ENCODE assay signal across 8 mouse cellular contexts in genomic region chr16:5203200-5203599, GRCm38 (mm10). TPM values are rescaled to one million over a fixed set of nuclear protein-coding genes. Genes with fewer than 3 reads are reported as not detected.
DNase-seq lines count a peak whose midpoint lies in the region; ATAC-seq and TF ChIP-seq lines count a peak whose summit lies in the region.

No protein-coding gene starts in this region.

- peak; percentile 57 for ATAC-seq in forebrain, embryonic 12.5 days (ENCODE audit: low FRiP score)
- peak; percentile 15; the same call in 1 of the 2 replicates for ATAC-seq in stomach, embryonic 14.5 days (ENCODE audit: insufficient number of reproducible peaks, insufficient read depth, low FRiP score, low read depth)

- in situ Hi-C loops in ES-E14 (cut with MboI; ENCODE audit: low sequenced_read_pairs in 2 of 2, unreplicated experiment in 2 of 2), result no loop called here

- no peaks in the 10 kb centered on the region for H3K9me3 ChIP-seq in ES-E14 (ENCODE audit: control insufficient read depth, insufficient read depth, low read depth, low read length)
- H3K9me3 ChIP-seq in forebrain, embryonic 12.5 days, result no peaks in the 10 kb centered on the region
- H3K9me3 ChIP-seq in stomach, embryonic 14.5 days (ENCODE audit: control insufficient read depth, low read depth, low read length), result no peaks in the 10 kb centered on the region

- H3K4me2 ChIP-seq in forebrain, embryonic 12.5 days, result peak overlapping the region; percentile 99
- peak overlapping the region; percentile 97 for H3K4me2 ChIP-seq in stomach, embryonic 14.5 days (replicated peaks; ENCODE audit: low read depth, low read length)

- H3K36me3 ChIP-seq in ES-E14 (ENCODE audit: control insufficient read depth, insufficient read depth, low read length, poor library complexity, severe bottlenecking), result peaks cover 15% of the 10 kb centered on the region
- peaks cover 5% of the 10 kb centered on the region; the same call in 1 of the 2 replicates for H3K36me3 ChIP-seq in forebrain, embryonic 12.5 days (replicated peaks)
- H3K36me3 ChIP-seq in stomach, embryonic 14.5 days (ENCODE audit: control insufficient read depth, insufficient read depth, low read length), result no peaks in the 10 kb centered on the region

- peak overlapping the region; percentile 83 for H3K27ac ChIP-seq in gastrocnemius, adult 2 months
- no peak overlapping the region for H3K27ac ChIP-seq in ES-E14 (ENCODE audit: insufficient read depth, low read depth, low read length, poor library complexity, severe bottlenecking)
- no peak overlapping the region for H3K27ac ChIP-seq in forebrain, embryonic 12.5 days
- H3K27ac ChIP-seq in stomach, embryonic 14.5 days (ENCODE audit: low read length), result no peak overlapping the region

- no peak for DNase-seq in gastrocnemius, adult 2 months
- DNase-seq in gastrocnemius, postnatal 25 days, result no peak
- no peak for DNase-seq in ES-E14 (ENCODE audit: low read depth, low spot score)
- peak; percentile 6 to 24 for DNase-seq in kidney, adult 8-10 months
- DNase-seq in lung, postnatal 4 days, result peak; percentile 35 to 36
- no peak for DNase-seq in urinary bladder, postnatal 4 days (ENCODE audit: low spot score in 2 of 2)

- intact Hi-C loops in gastrocnemius, adult 2 months (cut with DNase I), result loop anchor here (2.0 kb wide), 1 partner anchor 40 kb away; no protein-coding TSS in a partner anchor

- H3K9ac ChIP-seq in ES-E14 (ENCODE audit: insufficient read depth, low read depth, low read length, poor library complexity, severe bottlenecking), result peak overlapping the region; percentile 85
- H3K9ac ChIP-seq in forebrain, embryonic 12.5 days, result peak overlapping the region; percentile 59
- peak overlapping the region; percentile 51 for H3K9ac ChIP-seq in stomach, embryonic 14.5 days (replicated peaks; ENCODE audit: low read depth, low read length)

- peaks cover 0 to 3% of the 10 kb centered on the region in 2 experiments; a peak in 1 of 4 replicates for H3K4me1 ChIP-seq in ES-E14 (ENCODE audit: control insufficient read depth in 2 of 2, insufficient read depth in 2 of 2, low read length in 2 of 2, poor library complexity in 1 of 2)
- peaks cover 12% of the 10 kb centered on the region for H3K4me1 ChIP-seq in forebrain, embryonic 12.5 days
- H3K4me1 ChIP-seq in stomach, embryonic 14.5 days (ENCODE audit: control insufficient read depth, insufficient read depth, low read length), result peaks cover 12% of the 10 kb centered on the region; the same call in 1 of the 2 replicates

- TF ChIP-seq CTCF in gastrocnemius, adult 2 months (IDR thresholded peaks at IDR 0.05), result no peak

- H3K27me3 ChIP-seq in forebrain, embryonic 12.5 days, result peaks cover 18% of the 10 kb centered on the region
- H3K27me3 ChIP-seq in stomach, embryonic 14.5 days (ENCODE audit: control insufficient read depth, insufficient read depth, low read length), result no peaks in the 10 kb centered on the region

- peak overlapping the region; percentile 94 for H3K4me3 ChIP-seq in gastrocnemius, adult 2 months
- H3K4me3 ChIP-seq in ES-E14 (ENCODE audit: insufficient read depth in 1 of 2, low read depth in 1 of 2, low read length in 2 of 2, poor library complexity in 1 of 2, severe bottlenecking in 1 of 2), result peak overlapping the region; percentile 77 to 87
- peak overlapping the region; percentile 85 for H3K4me3 ChIP-seq in forebrain, embryonic 12.5 days (replicated peaks)
- peak overlapping the region; percentile 90 for H3K4me3 ChIP-seq in stomach, embryonic 14.5 days (ENCODE audit: low read depth, low read length)

- WGBS in forebrain, embryonic 12.5 days, result 2% methylated on average over 36 of the region's 36 CpGs
- 1% methylated on average over 36 of the region's 36 CpGs for WGBS in stomach, embryonic 14.5 days

TF ChIP-seq in ES-E14, 5 proteins besides CTCF, POLR2A, EP300 and RAD21:
- TF ChIP-seq HCFC1 (IDR thresholded peaks at IDR 0.05; ENCODE audit: borderline replicate concordance, insufficient read depth, low read length), result no peak

RNA-seq across cellular contexts. Expression of gene Nagpa, which starts 0.6 kb away (rescaled TPM):
- 1 to 10 TPM; 5.6 to 6.7 TPM for total RNA-seq in gastrocnemius, adult 2 months (2021)
- 1 to 10 TPM; 7.0 to 7.4 TPM for total RNA-seq in gastrocnemius, postnatal 25 days (2021)
- total RNA-seq in ES-E14 (2012; rRNA removed), result 40.3 and 58.1 TPM in 2 replicates
- 9.3 and 12.8 TPM in 2 replicates for polyA plus RNA-seq in forebrain, embryonic 12.5 days (2016; fragmentation: Nextera tagmentation; extraction: Ambion mirVana)
- polyA plus RNA-seq in stomach, embryonic 14.5 days (2014; fragmentation: Nextera tagmentation; extraction: Ambion mirVana), result 14.0 and 14.5 TPM in 2 replicates

RNA-seq across cellular contexts. Expression of gene AU021092, which starts 18.9 kb away (rescaled TPM):
- 1 to 10 TPM; 3.2 to 3.6 TPM for total RNA-seq in gastrocnemius, adult 2 months (2021)
- 1 to 10 TPM; 4.9 to 5.9 TPM for total RNA-seq in gastrocnemius, postnatal 25 days (2021)
- 0.63 and 1.7 TPM in 2 replicates for total RNA-seq in ES-E14 (2012; rRNA removed)
- 4.7 and 5.9 TPM in 2 replicates for polyA plus RNA-seq in forebrain, embryonic 12.5 days (2016; fragmentation: Nextera tagmentation; extraction: Ambion mirVana)
- 3.6 and 4.1 TPM in 2 replicates for polyA plus RNA-seq in stomach, embryonic 14.5 days (2014; fragmentation: Nextera tagmentation; extraction: Ambion mirVana)

RNA-seq across cellular contexts. Expression of gene Alg1, which starts 30.2 kb away (rescaled TPM):
- 10 to 100 TPM; 10.0 to 10.4 TPM for total RNA-seq in gastrocnemius, adult 2 months (2021)
- total RNA-seq in gastrocnemius, postnatal 25 days (2021), result 10 to 100 TPM in 1 of 2 experiments, 1 to 10 TPM in 1; 7.1 to 11.6 TPM
- total RNA-seq in ES-E14 (2012; rRNA removed), result 62.6 and 95.1 TPM in 2 replicates
- polyA plus RNA-seq in forebrain, embryonic 12.5 days (2016; fragmentation: Nextera tagmentation; extraction: Ambion mirVana), result 24.4 and 27.1 TPM in 2 replicates
- 32.5 and 32.9 TPM in 2 replicates for polyA plus RNA-seq in stomach, embryonic 14.5 days (2014; fragmentation: Nextera tagmentation; extraction: Ambion mirVana)

RNA-seq across cellular contexts. Expression of gene Eef2kmt, which starts 52.6 kb away (rescaled TPM):
- 1 to 10 TPM; 6.8 to 8.1 TPM for total RNA-seq in gastrocnemius, adult 2 months (2021)
- 1 to 10 TPM; 7.2 to 8.0 TPM for total RNA-seq in gastrocnemius, postnatal 25 days (2021)
- total RNA-seq in ES-E14 (2012; rRNA removed), result 23.0 and 34.5 TPM in 2 replicates
- 10.2 and 11.2 TPM in 2 replicates for polyA plus RNA-seq in forebrain, embryonic 12.5 days (2016; fragmentation: Nextera tagmentation; extraction: Ambion mirVana)
- polyA plus RNA-seq in stomach, embryonic 14.5 days (2014; fragmentation: Nextera tagmentation; extraction: Ambion mirVana), result 35.5 and 36.3 TPM in 2 replicates

RNA-seq across cellular contexts. Expression of gene Sec14l5, which starts 56.3 kb away (rescaled TPM):
- 10 to 100 TPM in 1 of 2 experiments, 1 to 10 TPM in 1; 7.6 to 16.1 TPM for total RNA-seq in gastrocnemius, adult 2 months (2021)
- total RNA-seq in gastrocnemius, postnatal 25 days (2021), result 10 to 100 TPM; 11.4 to 12.9 TPM
- 1.3 and 3.1 TPM in 2 replicates for total RNA-seq in ES-E14 (2012; rRNA removed)
- 0.28 and 0.33 TPM in 2 replicates for polyA plus RNA-seq in forebrain, embryonic 12.5 days (2016; fragmentation: Nextera tagmentation; extraction: Ambion mirVana)
- polyA plus RNA-seq in stomach, embryonic 14.5 days (2014; fragmentation: Nextera tagmentation; extraction: Ambion mirVana), result 0.06 and 0.13 TPM in 2 replicates

Comparison
In these comparisons a context has a peak if more than half of its experiments do, and no peak if none do; other contexts are left out.
1. DNase-seq: peak in kidney, adult 8-10 months (2 of 2) and lung, postnatal 4 days (2 of 2); none in gastrocnemius, adult 2 months (single experiment), gastrocnemius, postnatal 25 days (single experiment), ES-E14 (single experiment) and urinary bladder, postnatal 4 days (0 of 2).
2. Peak in every context shown above with its lines, with median percentiles within 50 percentile points of each other: H3K4me3 ChIP-seq and H3K9ac ChIP-seq.